Mouse (Mus musculus): ENCODE results near the gene Cntrob.

- no peak for TF ChIP-seq CTCF (IDR thresholded peaks at IDR 0.05; ENCODE audit: low read depth)
- no peak for TF ChIP-seq EP300 (IDR thresholded peaks at IDR 0.05; ENCODE audit: low read depth)
These were observed 73.5 kb downstream of the Cntrob start for GRCm38 (mm10) chr11:69250106-69250505.

All from liver, postnatal 0 days (tissue).